Comparison of ENCODE assay signal across 8 mouse cellular contexts in the genomic region with DNA sequence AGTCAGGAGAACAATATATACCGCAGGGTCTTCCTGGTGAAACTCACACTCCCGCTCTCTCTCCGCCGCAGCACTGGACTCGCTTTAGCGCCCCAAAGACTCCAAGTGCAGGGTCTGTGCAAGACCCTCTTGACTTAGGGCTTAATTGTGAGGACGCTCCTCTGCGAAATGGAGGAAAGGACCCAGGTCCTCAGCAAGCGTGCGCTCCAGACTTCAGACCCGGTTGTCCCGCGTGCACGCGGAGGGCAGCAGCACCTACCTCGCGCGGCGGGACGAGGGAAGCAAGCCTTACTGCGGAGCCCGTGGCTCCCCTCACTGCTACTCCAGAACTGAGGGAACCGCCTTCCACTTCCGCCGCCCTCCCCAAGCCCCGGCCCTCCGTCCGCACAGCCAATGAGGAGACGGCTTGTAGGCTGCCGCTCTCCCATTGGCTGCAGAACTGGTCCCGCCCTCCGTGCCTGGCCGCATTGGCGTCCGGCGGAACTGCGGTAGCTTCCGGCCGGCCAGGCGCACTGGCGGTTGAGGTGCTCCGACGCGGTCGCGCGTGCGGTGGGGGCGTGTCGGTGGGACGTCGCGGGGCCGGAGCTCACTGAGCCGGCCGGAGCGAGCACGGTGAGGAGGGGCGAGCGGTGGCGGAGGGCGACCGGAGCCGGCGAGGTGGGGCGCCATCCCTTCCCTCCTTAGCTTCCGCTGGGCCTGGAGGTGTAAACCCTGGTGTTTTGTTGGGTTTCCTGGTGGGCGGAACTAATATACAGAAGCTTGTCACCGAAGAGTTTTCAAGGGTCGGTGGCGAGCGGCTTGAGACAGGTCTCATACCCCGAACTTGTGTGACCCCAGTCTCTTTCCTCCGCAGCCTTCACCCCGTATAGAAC. TPM values are rescaled to one million over a fixed set of nuclear protein-coding genes. Genes with fewer than 3 reads are reported as not detected.
A peak's percentile ranks its signal among the peaks of the same experiment; 100 is the strongest.
DNase-seq lines count a peak whose midpoint lies in the region; ATAC-seq and TF ChIP-seq lines count a peak whose summit lies in the region.

A gene (plus strand): TSS at position 465 of the 872 bp plus-strand sequence.

- H3K4me1 ChIP-seq in hindbrain, embryonic 10.5 days (replicated peaks) = peaks cover 52% of the 10 kb centered on the region
- H3K4me1 ChIP-seq in lung, postnatal 0 days (ENCODE audit: insufficient read depth, low read depth, low read length) = peaks cover 6% of the 10 kb centered on the region; the same call in 1 of the 2 replicates

- ATAC-seq in frontal cortex, adult (ENCODE audit: low TSS enrichment) = peak; percentile 92
- peak; percentile 100 for ATAC-seq in lung, postnatal 0 days

- TF ChIP-seq CTCF in lung, postnatal 0 days (IDR thresholded peaks at IDR 0.05) = no peak

- peak; percentile 98 for DNase-seq in MN1 (ENCODE audit: low spot score)
- peak; percentile 93 for DNase-seq in cerebellum, adult 9-10 months
- peak; percentile 96 for DNase-seq in hindbrain, embryonic 10.5 days (ENCODE audit: low spot score)
- DNase-seq in layer of hippocampus, adult 9-11 months = peak; percentile 96
- DNase-seq in lung, postnatal 0 days (ENCODE audit: low spot score) = peak; percentile 98
- DNase-seq in ovary, postnatal 14 days (ENCODE audit: low spot score) = peak; percentile 94
- peak; percentile 98 for DNase-seq in thymus, postnatal 14 days

- H3K9ac ChIP-seq in lung, postnatal 0 days (replicated peaks; ENCODE audit: low read depth) = peak within 1 kb of the TSS; percentile 58

- WGBS in hindbrain, embryonic 10.5 days = under 1% methylated on average over 75 of the region's 75 CpGs
- under 1% methylated on average over 60 of the region's 75 CpGs for WGBS in lung, postnatal 0 days

- no peaks in the 10 kb centered on the region for H3K9me3 ChIP-seq in hindbrain, embryonic 10.5 days
- no peaks in the 10 kb centered on the region for H3K9me3 ChIP-seq in lung, postnatal 0 days (ENCODE audit: low read length)

- peak within 1 kb of the TSS; percentile 92 for H3K4me3 ChIP-seq in hindbrain, embryonic 10.5 days
- peak within 1 kb of the TSS; percentile 93 for H3K4me3 ChIP-seq in lung, postnatal 0 days (ENCODE audit: low read depth, low read length)

- H3K27me3 ChIP-seq in hindbrain, embryonic 10.5 days (ENCODE audit: insufficient read depth, poor library complexity, severe bottlenecking) = no peaks in the 10 kb centered on the region
- no peaks in the 10 kb centered on the region for H3K27me3 ChIP-seq in lung, postnatal 0 days (replicated peaks; ENCODE audit: insufficient read depth, low read length)

- H3K4me2 ChIP-seq in lung, postnatal 0 days (replicated peaks; ENCODE audit: low read depth, low read length) = peak within 1 kb of the TSS; percentile 74

- TF ChIP-seq EP300 in lung, postnatal 0 days (IDR thresholded peaks at IDR 0.05) = no peak

- peak within 1 kb of the TSS; percentile 90 for H3K27ac ChIP-seq in hindbrain, embryonic 10.5 days
- peak within 1 kb of the TSS; percentile 90 for H3K27ac ChIP-seq in lung, postnatal 0 days (ENCODE audit: low read length)

- peaks cover 68% of the 10 kb centered on the region for H3K36me3 ChIP-seq in hindbrain, embryonic 10.5 days
- H3K36me3 ChIP-seq in lung, postnatal 0 days (ENCODE audit: insufficient read depth, low read length) = no peaks in the 10 kb centered on the region

RNA-seq across cellular contexts. Expression of the gene that starts here (rescaled TPM):
- 16.5 and 19.9 TPM in 2 replicates for polyA plus RNA-seq in hindbrain, embryonic 10.5 days (2016; fragmentation: Nextera tagmentation; extraction: Ambion mirVana)
- 9.3 and 9.9 TPM in 2 replicates for polyA plus RNA-seq in lung, postnatal 0 days (2015; fragmentation: Nextera tagmentation; extraction: Ambion mirVana)

Comparison
In these comparisons a context has a peak if more than half of its experiments do, and no peak if none do; other contexts are left out.
1. Peak in every context shown above with its lines: DNase-seq, ATAC-seq, H3K4me3 ChIP-seq and H3K27ac ChIP-seq.